Mouse (Mus musculus) c-Kit-positive CD71-positive TER-119-positive erythroid progenitor cells, embryonic 14.5 days (primary cell): ENCODE results near the gene Olfr1185-ps1.
"Not testable (repeated sequence)": the region's sequence is repeated elsewhere in the genome, so short reads cannot be mapped to it uniquely, and the experiment has no call there.

Experiments
- DNase-seq: peaks from one replicate; pipeline ENCODE4 v3.0.0-alpha.2; 2013; ENCODE audit warnings: low spot score

The Olfr1185-ps1 gene

GRCm38 (mm10) chr2:88493020-88493419, at the start of gene Olfr1185-ps1:
Gene Olfr1185-ps1, plus strand, starts transcription at chr2:88493320.
- no peak for DNase-seq

- DNase-seq = no peak
Measured at GRCm38 (mm10) chr2:88449031-88449430, 44.1 kb upstream of the Olfr1185-ps1 start, which contains the start of gene Gm13757. Gene Gm13757, minus strand, starts transcription at chr2:88449131.

DNA sequence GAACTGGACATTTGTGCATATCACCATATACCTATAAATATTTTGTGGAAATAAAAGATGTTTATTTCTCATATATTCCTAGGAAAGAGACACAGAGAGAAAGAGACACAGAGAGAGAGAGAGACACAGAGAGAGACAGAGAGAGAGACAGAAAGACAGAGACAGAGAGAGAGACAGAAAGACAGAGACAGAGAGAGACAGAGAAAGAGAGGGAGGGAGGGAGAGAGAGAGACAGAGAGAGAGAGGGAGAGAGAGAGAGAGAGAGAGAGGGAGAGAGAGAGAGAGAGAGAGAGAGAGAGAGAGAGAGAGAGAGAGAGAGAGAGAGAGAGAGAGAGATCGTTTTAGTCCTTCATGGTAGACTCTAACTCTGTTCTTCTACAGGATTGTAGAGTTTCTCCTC, 38.6 kb upstream of the Olfr1185-ps1 start, which contains the start of gene Olfr1183:
Gene Olfr1183, plus strand, starts transcription at position 301 of the 400 bp plus-strand sequence.
- not testable (repeated sequence) for DNase-seq

GRCm38 (mm10) chr2:88483298-88483697, 9.8 kb upstream of the Olfr1185-ps1 start, which contains the start of gene Olfr1184:
Gene Olfr1184, plus strand, starts transcription at chr2:88483598.
- no peak for DNase-seq

GRCm38 (mm10) chr2:88518251-88518650, 25.1 kb downstream of the Olfr1185-ps1 start, which contains the start of gene Olfr1186:
Gene Olfr1186, plus strand, starts transcription at chr2:88518551.
- no peak for DNase-seq

GRCm38 (mm10) chr2:88525720-88526119, 32.6 kb downstream of the Olfr1185-ps1 start:
- DNase-seq = no peak
